Mouse (Mus musculus) midbrain, postnatal 0 days (tissue): ENCODE data around the gene Xirp1. TPM values are rescaled to one million over a fixed set of nuclear protein-coding genes. Genes with fewer than 3 reads are reported as not detected.
A peak's percentile ranks its signal among the peaks of the same experiment; 100 is the strongest.

Experiments
- ATAC-seq: fragments of 200-750 bp; cut with Nextera tagmentation; 2 replicates; pipeline ENCODE4 v1.8.0; 2017; ENCODE audit warnings: moderate number of reproducible peaks, mild to moderate bottlenecking, moderate TSS enrichment, moderate library complexity; ENCODE audit not compliant: low FRiP score
- DNase-seq: peaks from one replicate; pipeline ENCODE4 v3.0.0-alpha.2; 2015; ENCODE audit warnings: low spot score
- H3K27ac ChIP-seq: fragments of 300-500 bp; sonication (generic); 2 replicates; pipeline ENCODE4 v1.5.1; 2014; ENCODE audit warnings: low read depth, mild to moderate bottlenecking, low read length, mixed read lengths
- H3K27me3 ChIP-seq: fragments of 300-500 bp; sonication (generic); 2 replicates; pipeline ENCODE4 v1.6.1; 2014; ENCODE audit warnings: low read length, control low read depth, mixed read lengths; ENCODE audit not compliant: insufficient read depth
- H3K36me3 ChIP-seq: fragments of 300-500 bp; sonication (generic); 2 replicates; pipeline ENCODE4 v1.6.1; 2014; ENCODE audit warnings: low read length, control low read depth, mixed read lengths; ENCODE audit not compliant: insufficient read depth
- H3K4me1 ChIP-seq: fragments of 300-500 bp; sonication (generic); 2 replicates; pipeline ENCODE4 v1.6.1; 2014; ENCODE audit warnings: mild to moderate bottlenecking, control low read depth, antibody characterized with exemption, low read length, mixed read lengths; ENCODE audit not compliant: insufficient read depth
- H3K4me2 ChIP-seq: fragments of 300-500 bp; sonication (generic); 2 replicates; pipeline ENCODE4 v1.6.1; 2014; ENCODE audit warnings: low read depth, mild to moderate bottlenecking, low read length, mixed read lengths; ENCODE audit not compliant: poor library complexity, severe bottlenecking
- H3K4me3 ChIP-seq: fragments of 300-500 bp; sonication (generic); 2 replicates; pipeline ENCODE4 v1.5.1; 2014; ENCODE audit warnings: low read depth, mild to moderate bottlenecking, low read length, moderate library complexity
- H3K9ac ChIP-seq: fragments of 300-500 bp; sonication (generic); replicated peaks from 2 replicates; pipeline ENCODE4 v1.6.1; 2014; ENCODE audit warnings: mild to moderate bottlenecking, low read length, moderate library complexity, mixed read lengths; ENCODE audit not compliant: poor library complexity, severe bottlenecking
- H3K9me3 ChIP-seq: fragments of 300-500 bp; sonication (generic); 2 replicates; pipeline ENCODE4 v1.6.1; 2016; ENCODE audit warnings: low read length, control low read depth
- CTCF ChIP-seq: IDR thresholded peaks from 2 replicates; pipeline ENCODE4 v1.5.1; 2016; ENCODE audit warnings: antibody characterized with exemption, mild to moderate bottlenecking
- whole genome bisulfite sequencing: fragments of 180-500 bp; shearing (Covaris S2); extraction: QIAGEN DNeasy Blood & Tissue Kit; methylation state at CpG from one replicate; pipeline ENCODE4 v1.1.7; 2014; 5-methylcytosine and 5-hydroxymethylcytosine counted together
- polyA plus RNA-seq: library from polyadenylated mRNA; unstranded; fragments of >200 nt; fragmentation: Nextera tagmentation; extraction: Ambion mirVana; gene quantifications from 2 replicates; pipeline ENCODE4 v1.2.1, GENCODE M21; 2015
- total RNA-seq: library from RNA; depleted of rRNA; stranded (reverse); fragments of >200 nt; gene quantifications from 2 replicates; pipeline ENCODE4 v1.2.3, GENCODE M21; 2014

Gene Xirp1
- total and polyA plus RNA-seq, 2 experiments from 2014 or later = 0.05 TPM; not detected in 1

- H3K36me3 ChIP-seq = no peaks in the 10 kb centered on the region
- TF ChIP-seq CTCF = no peak
- 95% methylated on average over 3 of the region's 3 CpGs for WGBS
- no peak overlapping the region for H3K9ac ChIP-seq
- no peak overlapping the region for H3K4me3 ChIP-seq
- H3K27ac ChIP-seq = no peak overlapping the region
- H3K27me3 ChIP-seq = no peaks in the 10 kb centered on the region
- H3K4me2 ChIP-seq = no peak overlapping the region
- H3K4me1 ChIP-seq = no peaks in the 10 kb centered on the region
- H3K9me3 ChIP-seq = no peaks in the 10 kb centered on the region
- DNase-seq = no peak
- ATAC-seq = no peak
These were observed 13.5 kb downstream of the Xirp1 start for GRCm38 (mm10) chr9:120009871-120010270.

DNA sequence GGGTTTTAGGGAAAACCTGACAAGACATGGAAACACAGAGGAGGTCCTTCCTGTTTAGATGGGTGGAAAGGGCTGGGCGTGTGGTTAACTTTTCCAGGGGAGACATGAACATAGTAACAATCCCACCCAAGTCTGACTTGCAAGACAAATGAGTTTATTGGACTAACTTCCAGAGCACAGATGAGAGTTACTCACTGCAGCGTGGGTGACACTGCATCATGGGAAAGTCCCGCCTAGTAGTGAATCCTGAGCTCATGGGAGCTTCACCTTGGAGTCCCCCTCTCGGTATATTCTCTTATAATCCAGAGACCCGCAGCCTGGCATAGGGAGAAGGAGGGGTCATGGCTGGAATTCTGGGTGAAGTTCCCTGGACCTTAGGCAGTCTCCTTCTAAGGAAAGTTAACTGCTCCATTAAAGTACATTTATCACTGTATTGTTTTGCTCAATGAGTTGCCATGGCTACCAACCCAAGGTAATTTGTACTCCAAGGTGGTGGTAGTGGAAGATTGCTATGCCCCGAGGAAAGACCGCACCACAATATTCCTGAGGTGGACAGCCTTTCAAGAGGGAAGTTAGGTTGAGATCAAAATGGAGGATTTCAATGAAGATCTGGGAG lies 14.1 kb downstream of the Xirp1 start:
- TF ChIP-seq CTCF = no peak
- Histone ChIP-seq H3K4me1 (no peaks in the 10 kb centered on the region), H3K27me3 (no peaks in the 10 kb centered on the region), H3K36me3 (no peaks in the 10 kb centered on the region), H3K27ac (no peak overlapping the region), H3K4me2 (no peak overlapping the region), H3K4me3 (no peak overlapping the region), H3K9ac (no peak overlapping the region), H3K9me3 (no peaks in the 10 kb centered on the region)
- WGBS = 84% methylated on average over 7 of the region's 7 CpGs
- no peak for ATAC-seq
- DNase-seq = no peak

- WGBS = 97% methylated on average over 1 of the region's 1 CpGs
- TF ChIP-seq CTCF = peak; percentile 20; the same call in 1 of the 2 replicates
- no peaks in the 10 kb centered on the region for H3K27me3 ChIP-seq
- no peak overlapping the region for H3K9ac ChIP-seq
- H3K36me3 ChIP-seq = no peaks in the 10 kb centered on the region
- DNase-seq (no peak), ATAC-seq (no peak)
- H3K4me1 ChIP-seq = no peaks in the 10 kb centered on the region
- H3K4me3 ChIP-seq = no peak overlapping the region
- no peak overlapping the region for H3K4me2 ChIP-seq
- no peaks in the 10 kb centered on the region for H3K9me3 ChIP-seq
- H3K27ac ChIP-seq = no peak overlapping the region
These were observed 15.6 kb downstream of the Xirp1 start for GRCm38 (mm10) chr9:120007833-120008232.

- H3K27ac ChIP-seq = no peak overlapping the region
- 71% methylated on average over 3 of the region's 3 CpGs for WGBS
- DNase-seq (no peak), ATAC-seq (no peak)
- no peaks in the 10 kb centered on the region for H3K27me3 ChIP-seq
- no peak overlapping the region for H3K4me2 ChIP-seq
- H3K9ac ChIP-seq = no peak overlapping the region
- no peak overlapping the region for H3K4me3 ChIP-seq
- 0 out of 2 replicates have a peak, but pooled peaks cover 3% of the 10 kb centered on the region for H3K4me1 ChIP-seq
- no peaks in the 10 kb centered on the region for H3K9me3 ChIP-seq
- no peak for TF ChIP-seq CTCF
- H3K36me3 ChIP-seq = no peaks in the 10 kb centered on the region
These were observed 17.5 kb downstream of the Xirp1 start for GRCm38 (mm10) chr9:120005936-120006335.

DNA sequence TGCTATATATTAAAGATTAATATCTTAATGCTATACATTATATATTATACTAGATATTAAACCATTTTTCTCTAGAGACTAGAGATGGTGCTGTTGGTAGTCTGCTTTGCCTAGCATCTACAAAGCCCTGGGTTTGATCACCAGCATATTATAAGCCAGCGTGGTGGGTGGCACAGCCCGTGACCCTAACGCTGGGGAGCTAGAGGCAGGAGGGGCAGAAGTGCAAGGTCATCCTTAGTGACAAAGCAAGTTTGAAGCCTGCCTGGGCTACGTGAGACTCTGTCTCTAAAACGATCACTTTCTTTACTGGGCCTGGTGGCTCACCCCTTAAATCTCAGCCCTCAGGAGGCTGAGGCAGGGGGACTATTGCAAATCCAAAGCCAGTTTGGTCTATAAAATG lies 20.5 kb downstream of the Xirp1 start:
- no peaks in the 10 kb centered on the region for H3K36me3 ChIP-seq
- no peaks in the 10 kb centered on the region for H3K9me3 ChIP-seq
- no peak overlapping the region for H3K4me2 ChIP-seq
- 87% methylated on average over 5 of the region's 5 CpGs for WGBS
- H3K9ac ChIP-seq = no peak overlapping the region
- no peaks in the 10 kb centered on the region for H3K27me3 ChIP-seq
- no peak overlapping the region for H3K4me3 ChIP-seq
- ATAC-seq (no peak), DNase-seq (no peak)
- TF ChIP-seq CTCF = no peak
- H3K4me1 ChIP-seq = 0 out of 2 replicates have a peak, but pooled peaks cover 3% of the 10 kb centered on the region
- no peak overlapping the region for H3K27ac ChIP-seq

- Histone ChIP-seq H3K4me3 (peak overlapping the region; percentile 27), H3K4me2 (peak overlapping the region; percentile 46), H3K9ac (no peak overlapping the region), H3K27ac (no peak overlapping the region), H3K9me3 (no peaks in the 10 kb centered on the region), H3K36me3 (no peaks in the 10 kb centered on the region), H3K4me1 (0 out of 2 replicates have a peak, but pooled peaks cover 3% of the 10 kb centered on the region), H3K27me3 (no peaks in the 10 kb centered on the region)
- no peak for TF ChIP-seq CTCF
- ATAC-seq (no peak), DNase-seq (peak; percentile 67)
- 10% methylated on average over 31 of the region's 31 CpGs for WGBS
These were observed 21.3 kb downstream of the Xirp1 start for GRCm38 (mm10) chr9:120001945-120002725.
